Mouse (Mus musculus) heart, adult 18-20 months (tissue): ENCODE measurements around the gene Pde8b. TPM values are rescaled to one million over a fixed set of nuclear protein-coding genes. Genes with fewer than 3 reads are reported as not detected.

Source experiments
- DNase-seq, 2 experiments: peaks; one replicate each; pipeline ENCODE4 v3.0.0; 2021 to 2022; ENCODE audit warnings: mixed read lengths in 1 of 2
- total RNA-seq, 2 experiments: library from RNA; stranded (reverse); gene quantifications; 2 replicates each; pipeline ENCODE4 v1.2.3; 2021

Gene Pde8b
- total RNA-seq, 2 experiments from 2014 or later = 2.7 TPM

GRCm38 (mm10) chr13:95140460-95141079, 109.6 kb downstream of the Pde8b start:
- no peak for DNase-seq

DNA sequence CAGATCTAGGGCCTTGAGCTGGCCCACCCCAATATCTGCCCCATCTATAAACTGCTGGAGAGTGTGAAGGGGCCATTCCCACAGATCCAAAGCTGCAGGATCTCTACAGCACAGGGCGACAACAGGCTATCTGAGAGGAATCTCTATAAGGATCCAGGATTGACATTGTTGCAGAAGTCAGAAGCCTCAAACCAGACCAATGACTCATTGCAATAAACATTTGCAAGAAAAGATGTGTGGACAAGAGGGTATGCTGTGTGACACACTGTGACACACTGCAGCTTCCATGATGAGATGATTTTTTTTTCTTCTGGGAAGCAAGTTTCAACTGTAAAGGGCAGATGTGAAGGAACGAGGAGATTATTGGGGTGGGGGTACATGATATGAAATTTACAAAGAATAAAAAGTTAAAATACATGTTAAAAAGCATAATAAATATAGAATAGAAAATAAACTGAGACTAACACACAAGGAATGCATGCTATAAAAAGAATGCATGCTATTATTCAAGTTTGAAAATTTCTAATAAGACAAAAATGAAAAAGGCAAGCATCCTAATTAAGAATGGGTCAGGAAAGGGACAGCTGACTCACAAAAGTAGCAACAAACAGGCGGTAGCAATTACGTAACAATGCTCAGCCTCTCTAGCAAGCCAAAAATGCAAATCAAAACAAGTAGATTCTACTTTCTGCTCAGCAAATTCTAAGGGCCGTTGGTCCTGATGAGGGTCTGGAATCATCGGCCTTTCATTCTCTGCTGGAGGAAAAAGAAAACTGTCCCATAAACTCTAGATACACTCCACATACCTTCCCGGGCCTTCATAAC, 114.6 kb downstream of the Pde8b start:
- DNase-seq = no peak

DNA sequence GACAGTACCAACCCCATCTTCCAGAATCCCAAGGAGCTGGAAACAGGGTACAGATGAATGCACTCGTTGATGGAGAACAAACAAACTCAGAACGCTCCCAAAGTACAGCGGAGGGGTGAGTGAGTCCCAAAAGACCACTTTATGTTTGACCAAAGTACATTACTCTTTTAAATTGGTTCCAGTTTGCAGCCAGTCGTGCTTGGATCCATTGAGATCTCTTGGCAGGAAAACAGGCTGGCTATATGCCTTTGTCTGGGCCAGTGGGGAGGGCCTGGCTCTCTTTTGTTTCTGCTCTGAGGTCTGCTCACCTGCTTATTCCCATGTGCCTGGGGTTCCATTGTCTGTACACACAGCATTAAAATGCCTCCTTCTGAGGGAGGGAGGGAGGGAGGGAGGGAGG, 118.3 kb downstream of the Pde8b start:
- no peak for DNase-seq

- no peak for DNase-seq
Observed at GRCm38 (mm10) chr13:95131041-95131440, 119.1 kb downstream of the Pde8b start.

DNA sequence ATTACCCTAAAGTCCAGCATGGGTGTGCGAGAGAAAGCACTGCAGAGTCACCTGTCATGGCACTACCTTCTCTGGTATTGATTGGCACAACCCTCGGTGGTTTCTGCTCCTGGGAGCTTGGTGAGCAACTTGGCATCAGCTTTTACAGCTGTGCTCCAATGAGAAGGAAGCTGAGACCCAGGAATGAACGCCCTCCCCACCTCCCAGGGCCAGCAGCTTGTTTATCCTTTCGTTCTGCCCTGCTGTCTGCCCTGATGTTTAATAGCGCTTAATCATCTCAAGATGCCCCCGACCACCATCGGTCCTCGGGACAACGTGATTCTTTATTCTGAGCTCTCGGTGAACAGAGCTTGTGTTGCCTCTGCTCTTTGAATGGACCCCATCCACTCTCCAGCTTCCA, 122.8 kb downstream of the Pde8b start:
- DNase-seq = no peak

GRCm38 (mm10) chr13:95126801-95127200, 123.3 kb downstream of the Pde8b start:
- DNase-seq = no peak

GRCm38 (mm10) chr13:95125546-95126215, 124.5 kb downstream of the Pde8b start:
- no peak for DNase-seq

GRCm38 (mm10) chr13:95120570-95120969, 129.6 kb downstream of the Pde8b start:
- no peak for DNase-seq

- no peak for DNase-seq
Observed at GRCm38 (mm10) chr13:95113763-95114162, 136.4 kb downstream of the Pde8b start.

GRCm38 (mm10) chr13:95109555-95109954, 140.6 kb downstream of the Pde8b start:
- no peak for DNase-seq

DNA sequence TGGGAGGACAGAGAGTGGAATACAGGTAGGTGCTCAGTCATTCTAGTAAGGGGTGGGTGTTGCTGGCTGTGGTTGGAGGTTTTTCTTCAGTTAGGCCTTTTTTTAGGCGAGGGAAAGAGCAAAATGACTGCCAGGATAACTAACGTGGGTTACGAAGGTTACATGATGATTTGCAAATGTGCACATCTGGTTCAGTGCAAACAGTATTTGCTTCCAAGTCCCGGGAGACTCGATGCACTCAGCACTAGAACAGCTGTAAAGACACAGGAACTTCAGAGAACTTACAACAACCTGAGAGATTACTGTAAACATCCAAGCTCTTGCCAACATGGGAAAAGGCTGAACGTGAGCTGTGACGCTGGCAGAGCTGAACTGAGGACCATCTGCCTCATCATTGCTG, 142.1 kb downstream of the Pde8b start:
- DNase-seq = no peak

GRCm38 (mm10) chr13:95104865-95105264, 145.3 kb downstream of the Pde8b start:
- no peak for DNase-seq

GRCm38 (mm10) chr13:95102985-95103590, 147.0 kb downstream of the Pde8b start:
- DNase-seq = no peak

DNA sequence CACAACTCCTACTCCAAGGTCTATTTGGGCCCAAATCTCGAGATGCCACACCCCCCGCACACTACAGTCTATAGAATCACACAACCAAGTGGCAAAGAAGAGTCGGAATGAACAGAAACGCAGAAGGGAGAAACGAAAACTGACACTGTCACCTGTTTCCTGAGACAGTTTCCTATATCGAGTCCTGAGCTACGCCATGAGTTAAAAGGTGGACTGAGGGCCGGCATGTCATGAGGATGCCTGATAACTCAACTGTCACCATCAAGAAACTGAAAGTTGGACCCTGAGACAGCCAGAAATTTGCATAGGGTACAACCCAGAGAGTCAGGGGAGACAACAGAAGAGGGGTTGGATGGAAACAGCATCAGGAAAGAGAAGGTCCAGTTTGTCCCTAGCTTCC, 148.8 kb downstream of the Pde8b start:
- no peak for DNase-seq

GRCm38 (mm10) chr13:95098931-95099720, 151.0 kb downstream of the Pde8b start:
- no peak for DNase-seq

GRCm38 (mm10) chr13:95096646-95097045, 153.5 kb downstream of the Pde8b start:
- no peak for DNase-seq

GRCm38 (mm10) chr13:95095860-95096259, 154.3 kb downstream of the Pde8b start:
- DNase-seq = no peak

GRCm38 (mm10) chr13:95091546-95092445, 158.3 kb downstream of the Pde8b start:
- no peak for DNase-seq

DNA sequence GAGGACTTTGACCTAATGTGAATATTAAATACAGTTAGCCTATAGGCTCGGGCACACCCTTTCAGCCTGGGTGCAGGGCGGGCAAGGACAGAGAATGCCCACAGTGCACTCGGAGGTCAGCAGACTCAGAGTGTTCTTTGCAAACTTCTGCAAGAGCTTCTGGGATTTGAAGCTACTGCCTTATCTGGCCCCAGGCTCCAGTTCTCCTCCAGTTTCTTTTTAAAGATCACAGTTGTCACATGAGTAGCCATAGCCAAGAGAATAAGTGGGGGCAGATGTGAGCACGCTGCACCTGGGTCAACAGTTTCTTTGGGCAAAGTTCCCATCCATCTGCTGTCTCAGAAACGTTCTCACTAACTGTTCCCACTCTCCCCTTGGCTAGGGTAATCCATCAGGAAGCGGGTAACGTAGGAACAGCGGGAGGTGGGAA, 162.8 kb downstream of the Pde8b start:
- peak; percentile 64 to 80 for DNase-seq

DNA sequence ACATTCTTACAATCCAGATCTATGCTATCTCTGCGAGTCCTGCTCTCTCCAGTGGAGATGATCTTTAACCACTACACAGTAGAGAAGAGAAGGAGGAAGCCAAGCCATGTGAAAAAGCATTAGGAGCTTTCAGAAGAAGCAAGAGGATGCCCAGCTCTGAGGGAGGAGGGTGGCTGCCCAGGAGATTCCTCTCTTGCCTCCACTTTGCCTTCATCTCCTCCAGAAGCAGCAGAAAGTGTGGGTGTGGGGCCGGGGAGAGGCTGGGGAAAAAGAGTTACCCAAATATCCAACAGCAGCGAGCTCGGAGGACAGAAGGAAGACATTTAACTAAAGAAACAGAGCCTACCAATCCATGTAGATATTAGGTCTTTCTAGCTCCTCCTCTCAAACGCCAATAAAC, 164.1 kb downstream of the Pde8b start:
- DNase-seq = no peak

DNA sequence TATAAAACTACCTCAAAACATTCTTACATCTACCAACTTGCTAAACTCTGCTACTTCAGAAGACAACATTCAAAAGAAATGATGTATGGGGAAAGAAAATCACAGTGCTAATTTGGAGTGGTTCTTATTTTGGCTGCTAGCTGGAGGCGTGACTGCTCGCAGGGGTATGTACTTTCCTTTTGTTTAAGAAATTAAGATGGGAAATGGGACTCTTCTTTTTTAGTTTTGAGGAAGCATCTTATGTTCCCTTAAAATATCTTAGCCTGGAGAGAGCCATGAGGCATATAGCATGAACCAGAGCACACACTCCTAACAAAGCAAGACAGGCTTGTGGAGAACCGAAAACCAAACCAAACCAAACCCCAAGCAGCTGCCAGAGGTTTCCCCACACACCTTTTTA, 167.5 kb downstream of the Pde8b start:
- DNase-seq = no peak
